8 mouse cellular contexts compared by ENCODE assay signal in the genomic region with DNA sequence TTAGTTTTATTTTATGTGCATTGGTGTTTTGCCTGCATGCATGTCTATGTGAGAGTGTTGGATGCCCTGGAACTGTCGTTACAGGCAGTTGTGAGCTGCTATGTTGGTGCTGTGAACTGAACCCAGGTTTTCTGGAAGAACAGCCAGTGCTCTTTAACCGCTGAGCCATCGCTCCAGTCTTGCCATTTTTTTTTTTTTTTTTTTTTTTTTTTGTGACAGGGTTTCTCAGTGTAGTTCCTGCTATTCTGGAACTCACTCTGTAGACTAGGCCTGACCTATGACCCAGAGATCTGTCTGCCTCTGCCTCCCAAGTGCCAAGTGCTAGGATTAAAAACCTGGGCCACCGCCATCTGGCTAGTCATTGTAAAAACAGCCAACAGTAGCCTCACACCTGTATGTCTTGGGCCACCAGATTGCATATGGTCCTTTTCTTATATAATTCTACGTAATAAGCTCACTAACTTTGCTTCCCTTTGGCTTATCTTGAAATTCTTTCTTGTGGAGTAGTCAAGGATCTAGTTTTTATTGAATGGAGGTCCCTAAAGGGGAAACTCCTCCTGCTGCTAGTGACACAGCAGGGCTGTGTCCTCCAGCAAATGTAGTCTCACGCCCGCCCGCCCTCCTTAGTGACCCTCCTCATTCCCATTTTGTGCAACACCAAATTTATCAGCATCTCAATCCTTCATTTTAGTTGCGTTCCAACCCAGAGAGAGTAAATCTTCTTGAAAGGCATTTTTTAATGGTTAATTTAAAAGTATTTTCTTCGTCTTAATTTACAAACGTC. TPM values are rescaled to one million over a fixed set of nuclear protein-coding genes. Genes with fewer than 3 reads are reported as not detected.
DNase-seq lines count a peak whose midpoint lies in the region; ATAC-seq and TF ChIP-seq lines count a peak whose summit lies in the region.

No protein-coding gene starts in this region.

- H3K4me2 ChIP-seq in forebrain, embryonic 15.5 days (replicated peaks): peak overlapping the region; percentile 62
- 0 out of 2 replicates have a peak overlapping the region, but pooled peaks have one; percentile 50 for H3K4me2 ChIP-seq in limb, embryonic 15.5 days

- H3K4me3 ChIP-seq in E14TG2a.4 (replicated peaks; ENCODE audit: low read length): peak overlapping the region; percentile 68
- peak overlapping the region; percentile 40 for H3K4me3 ChIP-seq in forebrain, embryonic 15.5 days
- 0 out of 2 replicates have a peak overlapping the region, but pooled peaks have one; percentile 33 for H3K4me3 ChIP-seq in limb, embryonic 15.5 days

- H3K27me3 ChIP-seq in E14TG2a.4 (ENCODE audit: insufficient read depth, low read length): no peaks in the 10 kb centered on the region
- H3K27me3 ChIP-seq in forebrain, embryonic 15.5 days: no peaks in the 10 kb centered on the region
- no peaks in the 10 kb centered on the region for H3K27me3 ChIP-seq in limb, embryonic 15.5 days

- peak overlapping the region; percentile 73; the same call in 1 of the 2 replicates for H3K27ac ChIP-seq in forebrain, embryonic 15.5 days (replicated peaks)
- H3K27ac ChIP-seq in limb, embryonic 15.5 days: peak overlapping the region; percentile 89

- peaks cover 19% of the 10 kb centered on the region for H3K36me3 ChIP-seq in E14TG2a.4 (ENCODE audit: insufficient read depth, low read length)
- no peaks in the 10 kb centered on the region for H3K36me3 ChIP-seq in forebrain, embryonic 15.5 days
- H3K36me3 ChIP-seq in limb, embryonic 15.5 days: no peaks in the 10 kb centered on the region

- DNase-seq in cerebellum, postnatal 10 days: peak; percentile 13 to 21
- no peak for DNase-seq in cerebellum, adult 9-10 months
- DNase-seq in frontal cortex, adult 2 months (ENCODE audit: extremely low spot score in 1 of 2, low spot score in 1 of 2): no peak
- DNase-seq in left cerebral cortex, adult 11 months (ENCODE audit: low spot score): no peak
- DNase-seq in cerebellum, postnatal 4 days (ENCODE audit: low spot score in 2 of 2): no peak

- peaks cover 73% of the 10 kb centered on the region for H3K4me1 ChIP-seq in E14TG2a.4 (replicated peaks; ENCODE audit: low read depth, low read length)
- H3K4me1 ChIP-seq in forebrain, embryonic 15.5 days: peaks cover 12% of the 10 kb centered on the region
- H3K4me1 ChIP-seq in limb, embryonic 15.5 days: peaks cover 16% of the 10 kb centered on the region

- 71% methylated on average over 11 of the region's 11 CpGs for WGBS in forebrain, embryonic 15.5 days
- 65% methylated on average over 11 of the region's 11 CpGs for WGBS in limb, embryonic 15.5 days

- H3K9ac ChIP-seq in forebrain, embryonic 15.5 days (replicated peaks): no peak overlapping the region
- no peak overlapping the region for H3K9ac ChIP-seq in limb, embryonic 15.5 days

- no peak for TF ChIP-seq CTCF in E14TG2a.4 (conservative IDR thresholded peaks at IDR 0.05; ENCODE audit: low read length)

- ATAC-seq in forebrain, embryonic 15.5 days (replicated peaks): no peak
- ATAC-seq in limb, embryonic 15.5 days (ENCODE audit: insufficient number of reproducible peaks, low FRiP score, low TSS enrichment, low read depth): no peak

- H3K9me3 ChIP-seq in E14TG2a.4 (ENCODE audit: low read length): no peaks in the 10 kb centered on the region
- no peaks in the 10 kb centered on the region for H3K9me3 ChIP-seq in forebrain, embryonic 15.5 days
- H3K9me3 ChIP-seq in limb, embryonic 15.5 days: no peaks in the 10 kb centered on the region

RNA-seq across cellular contexts. Expression of a gene that starts 12.2 kb away (rescaled TPM):
- 33.6 and 36.5 TPM in 2 replicates for polyA plus RNA-seq in forebrain, embryonic 15.5 days (2015; fragmentation: Nextera tagmentation; extraction: Ambion mirVana)
- polyA plus RNA-seq in limb, embryonic 15.5 days (2015; fragmentation: Nextera tagmentation; extraction: Ambion mirVana): 25.6 and 28.0 TPM in 2 replicates
- 44.3 and 49.0 TPM in 2 replicates for polyA plus RNA-seq in frontal cortex, adult 2 months (2012; rRNA removed)

RNA-seq across cellular contexts. Expression of a gene that starts 20.1 kb away (rescaled TPM):
- polyA plus RNA-seq in forebrain, embryonic 15.5 days (2015; fragmentation: Nextera tagmentation; extraction: Ambion mirVana): 1.6 TPM in 2 replicates
- 5.4 and 6.7 TPM in 2 replicates for polyA plus RNA-seq in limb, embryonic 15.5 days (2015; fragmentation: Nextera tagmentation; extraction: Ambion mirVana)
- polyA plus RNA-seq in frontal cortex, adult 2 months (2012; rRNA removed): 24.0 and 27.2 TPM in 2 replicates

RNA-seq across cellular contexts. Expression of a gene that starts 30.3 kb away (rescaled TPM):
- polyA plus RNA-seq in forebrain, embryonic 15.5 days (2015; fragmentation: Nextera tagmentation; extraction: Ambion mirVana): 333 and 340 TPM in 2 replicates
- polyA plus RNA-seq in limb, embryonic 15.5 days (2015; fragmentation: Nextera tagmentation; extraction: Ambion mirVana): 171 and 176 TPM in 2 replicates
- polyA plus RNA-seq in frontal cortex, adult 2 months (2012; rRNA removed): 84.3 and 89.2 TPM in 2 replicates

RNA-seq across cellular contexts. Expression of a gene that starts 45.2 kb away (rescaled TPM):
- polyA plus RNA-seq in forebrain, embryonic 15.5 days (2015; fragmentation: Nextera tagmentation; extraction: Ambion mirVana): 76.1 and 81.8 TPM in 2 replicates
- 89.9 and 95.4 TPM in 2 replicates for polyA plus RNA-seq in limb, embryonic 15.5 days (2015; fragmentation: Nextera tagmentation; extraction: Ambion mirVana)
- 76.1 and 78.7 TPM in 2 replicates for polyA plus RNA-seq in frontal cortex, adult 2 months (2012; rRNA removed)

RNA-seq across cellular contexts. Expression of a gene that starts 55.9 kb away (rescaled TPM):
- 18.5 and 18.8 TPM in 2 replicates for polyA plus RNA-seq in forebrain, embryonic 15.5 days (2015; fragmentation: Nextera tagmentation; extraction: Ambion mirVana)
- 36.2 and 37.0 TPM in 2 replicates for polyA plus RNA-seq in limb, embryonic 15.5 days (2015; fragmentation: Nextera tagmentation; extraction: Ambion mirVana)
- polyA plus RNA-seq in frontal cortex, adult 2 months (2012; rRNA removed): 7.9 and 8.4 TPM in 2 replicates

Comparison
In these comparisons a context has a peak if more than half of its experiments do, and no peak if none do; other contexts are left out.
1. DNase-seq: peak in cerebellum, postnatal 10 days (2 of 2); none in cerebellum, adult 9-10 months (single experiment), frontal cortex, adult 2 months (0 of 2), left cerebral cortex, adult 11 months (single experiment) and cerebellum, postnatal 4 days (0 of 2).
2. Peak in every context shown above with its lines, with median percentiles within 50 percentile points of each other: H3K4me3 ChIP-seq.